Mouse (Mus musculus) hindbrain, embryonic 16.5 days (tissue): Measurements from ENCODE around the gene Flcn. TPM values are rescaled to one million over a fixed set of nuclear protein-coding genes. Genes with fewer than 3 reads are reported as not detected.

Source experiments
- ATAC-seq: fragments of 200-750 bp; cut with Nextera tagmentation; 2 replicates; pipeline ENCODE4 v1.8.0; 2017; ENCODE audit warnings: moderate TSS enrichment, moderate library complexity
- H3K27ac ChIP-seq: fragments of 300-500 bp; sonication (generic); 2 replicates; pipeline ENCODE4 v1.5.1; 2014; ENCODE audit warnings: low read depth, mild to moderate bottlenecking, control low read depth, low read length, moderate library complexity
- H3K27me3 ChIP-seq: fragments of 300-500 bp; sonication (generic); replicated peaks from 2 replicates; pipeline ENCODE4 v1.6.1; 2014; ENCODE audit warnings: low read length; ENCODE audit not compliant: control insufficient read depth, insufficient read depth
- H3K36me3 ChIP-seq: fragments of 300-500 bp; sonication (generic); 2 replicates; pipeline ENCODE4 v1.6.1; 2014; ENCODE audit warnings: mild to moderate bottlenecking, low read length, moderate library complexity, mixed read lengths; ENCODE audit not compliant: control insufficient read depth, insufficient read depth
- H3K4me1 ChIP-seq: fragments of 300-500 bp; sonication (generic); 2 replicates; pipeline ENCODE4 v1.6.1; 2014; ENCODE audit warnings: low read depth, low read length; ENCODE audit not compliant: control insufficient read depth, insufficient read depth
- H3K4me2 ChIP-seq: fragments of 300-500 bp; sonication (generic); 2 replicates; pipeline ENCODE4 v1.6.1; 2014; ENCODE audit warnings: mild to moderate bottlenecking, low read length, control low read depth, moderate library complexity
- H3K4me3 ChIP-seq: fragments of 300-500 bp; sonication (generic); 2 replicates; pipeline ENCODE4 v1.5.1; 2014; ENCODE audit warnings: mild to moderate bottlenecking, low read length, control low read depth, moderate library complexity
- H3K9ac ChIP-seq: fragments of 300-500 bp; sonication (generic); 2 replicates; pipeline ENCODE4 v1.6.1; 2014; ENCODE audit warnings: low read depth, mild to moderate bottlenecking, control low read depth, low read length, moderate library complexity
- H3K9me3 ChIP-seq: fragments of 300-500 bp; sonication (generic); 2 replicates; pipeline ENCODE4 v1.6.1; 2014; ENCODE audit warnings: mild to moderate bottlenecking, low read length, moderate library complexity; ENCODE audit not compliant: control insufficient read depth
- WGBS: fragments of 180-500 bp; shearing (Covaris S2); extraction: QIAGEN DNeasy Blood & Tissue Kit; methylation state at CpG from one replicate; pipeline ENCODE4 v1.1.7; 2014; 5-methylcytosine and 5-hydroxymethylcytosine counted together
- polyA plus RNA-seq: library from polyadenylated mRNA; unstranded; fragments of >200 nt; fragmentation: Nextera tagmentation; extraction: Ambion mirVana; gene quantifications from 2 replicates; pipeline ENCODE4 v1.2.1, GENCODE M21; 2015

Flcn gene
- polyA plus RNA-seq, 1 experiment from 2014 or later: 44.2 TPM

- H3K9ac ChIP-seq: no peak overlapping the region
- H3K4me3 ChIP-seq: no peak overlapping the region
- H3K9me3 ChIP-seq: no peaks in the 10 kb centered on the region
- H3K4me1 ChIP-seq: no peaks in the 10 kb centered on the region
- H3K4me2 ChIP-seq: no peak overlapping the region
- no peak for ATAC-seq
- peaks cover 40% of the 10 kb centered on the region for H3K36me3 ChIP-seq
- peak overlapping the region; percentile 18; the same call in 1 of the 2 replicates for H3K27ac ChIP-seq
- no peaks in the 10 kb centered on the region for H3K27me3 ChIP-seq
- 100% methylated on average over 1 of the region's 1 CpGs for WGBS
These were observed 66.1 kb downstream of the Flcn start for GRCm38 (mm10) chr11:59743712-59744111.

DNA sequence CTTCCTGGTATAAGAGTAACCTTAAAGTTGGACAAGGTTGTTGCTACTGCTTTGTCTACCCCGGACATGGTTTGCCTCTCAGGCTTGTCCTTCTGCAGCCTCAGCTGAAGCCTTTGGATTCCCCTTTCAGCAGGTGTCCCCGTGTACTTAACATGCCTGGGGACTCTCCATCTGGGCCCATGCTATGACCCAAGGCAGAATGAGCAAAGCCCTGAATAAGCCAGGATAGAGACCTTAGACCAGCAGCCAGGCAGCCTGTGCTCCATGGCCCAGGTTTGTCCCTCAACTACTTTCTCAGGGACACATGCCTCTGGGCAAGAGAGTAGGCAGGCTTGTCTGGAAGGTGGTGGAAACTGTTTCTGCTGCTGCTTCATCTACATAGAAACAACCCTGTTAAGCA lies 66.5 kb downstream of the Flcn start:
- Histone ChIP-seq H3K9ac (no peak overlapping the region), H3K9me3 (no peaks in the 10 kb centered on the region), H3K27ac (peak overlapping the region; percentile 18; the same call in 1 of the 2 replicates), H3K4me1 (no peaks in the 10 kb centered on the region), H3K4me3 (no peak overlapping the region), H3K36me3 (peaks cover 40% of the 10 kb centered on the region), H3K4me2 (no peak overlapping the region), H3K27me3 (no peaks in the 10 kb centered on the region)
- 93% methylated on average over 2 of the region's 2 CpGs for WGBS
- no peak for ATAC-seq

DNA sequence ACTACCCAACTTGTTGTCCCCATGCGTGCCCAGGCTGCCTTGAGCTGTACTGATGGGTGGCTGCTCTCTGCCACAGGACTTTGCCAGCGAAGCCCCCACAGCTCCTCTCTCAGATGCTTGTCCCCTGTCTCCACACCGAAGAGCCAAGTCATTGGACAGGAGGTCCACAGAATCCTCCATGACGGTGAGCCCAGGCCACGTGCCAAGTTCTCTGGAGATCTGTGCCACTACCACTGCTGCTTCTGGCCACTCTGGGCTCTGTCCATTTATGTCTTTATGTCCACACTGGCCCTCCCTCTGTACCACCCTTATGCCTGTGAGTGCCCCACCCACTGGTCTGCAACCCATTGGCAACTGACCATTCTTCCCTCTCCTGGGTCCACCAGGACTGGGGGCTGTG lies 67.9 kb downstream of the Flcn start:
- H3K27ac ChIP-seq: no peak overlapping the region
- no peak overlapping the region for H3K9ac ChIP-seq
- H3K4me1 ChIP-seq: no peaks in the 10 kb centered on the region
- no peak overlapping the region for H3K4me3 ChIP-seq
- H3K4me2 ChIP-seq: no peak overlapping the region
- no peaks in the 10 kb centered on the region for H3K9me3 ChIP-seq
- peaks cover 53% of the 10 kb centered on the region for H3K36me3 ChIP-seq
- WGBS: 98% methylated on average over 5 of the region's 5 CpGs
- ATAC-seq: no peak
- no peaks in the 10 kb centered on the region for H3K27me3 ChIP-seq

Other genes with a start within 250 kb of the Flcn start
- gene Olfr222, start 233.8 kb downstream of the Flcn start, polyA plus RNA-seq: not detected in 2 replicates
- gene Olfr223, start 216.7 kb downstream of the Flcn start, polyA plus RNA-seq: not detected in 2 replicates
- 34.8 and 38.9 TPM in 2 replicates for gene Mprip, start 148.7 kb downstream of the Flcn start, polyA plus RNA-seq
- 21.3 and 25.2 TPM in 2 replicates for gene Pld6, start 22.4 kb downstream of the Flcn start, polyA plus RNA-seq
- 74.2 and 85.4 TPM in 2 replicates for gene Nt5m, start 29.4 kb upstream of the Flcn start, polyA plus RNA-seq
- gene Cops3, start 29.8 kb upstream of the Flcn start, polyA plus RNA-seq: 178 and 181 TPM in 2 replicates
- gene Med9, start 138.2 kb upstream of the Flcn start, polyA plus RNA-seq: 40.3 and 40.4 TPM in 2 replicates
- 1.4 TPM in 2 replicates for gene Rasd1, start 154.9 kb upstream of the Flcn start, polyA plus RNA-seq
- gene Pemt, start 236.5 kb upstream of the Flcn start, polyA plus RNA-seq: 8.3 and 9.1 TPM in 2 replicates